Mouse (Mus musculus): ENCODE results near the gene Pla1a. TPM values are rescaled to one million over a fixed set of nuclear protein-coding genes. Genes with fewer than 3 reads are reported as not detected.
"Not testable (repeated sequence)": the region's sequence is repeated elsewhere in the genome, so short reads cannot be mapped to it uniquely, and the experiment has no call there.

Pla1a gene
- polyA plus RNA-seq (2014; fragmentation: Nextera tagmentation; extraction: Ambion mirVana): 0.20 and 0.23 TPM in 2 replicates

DNA sequence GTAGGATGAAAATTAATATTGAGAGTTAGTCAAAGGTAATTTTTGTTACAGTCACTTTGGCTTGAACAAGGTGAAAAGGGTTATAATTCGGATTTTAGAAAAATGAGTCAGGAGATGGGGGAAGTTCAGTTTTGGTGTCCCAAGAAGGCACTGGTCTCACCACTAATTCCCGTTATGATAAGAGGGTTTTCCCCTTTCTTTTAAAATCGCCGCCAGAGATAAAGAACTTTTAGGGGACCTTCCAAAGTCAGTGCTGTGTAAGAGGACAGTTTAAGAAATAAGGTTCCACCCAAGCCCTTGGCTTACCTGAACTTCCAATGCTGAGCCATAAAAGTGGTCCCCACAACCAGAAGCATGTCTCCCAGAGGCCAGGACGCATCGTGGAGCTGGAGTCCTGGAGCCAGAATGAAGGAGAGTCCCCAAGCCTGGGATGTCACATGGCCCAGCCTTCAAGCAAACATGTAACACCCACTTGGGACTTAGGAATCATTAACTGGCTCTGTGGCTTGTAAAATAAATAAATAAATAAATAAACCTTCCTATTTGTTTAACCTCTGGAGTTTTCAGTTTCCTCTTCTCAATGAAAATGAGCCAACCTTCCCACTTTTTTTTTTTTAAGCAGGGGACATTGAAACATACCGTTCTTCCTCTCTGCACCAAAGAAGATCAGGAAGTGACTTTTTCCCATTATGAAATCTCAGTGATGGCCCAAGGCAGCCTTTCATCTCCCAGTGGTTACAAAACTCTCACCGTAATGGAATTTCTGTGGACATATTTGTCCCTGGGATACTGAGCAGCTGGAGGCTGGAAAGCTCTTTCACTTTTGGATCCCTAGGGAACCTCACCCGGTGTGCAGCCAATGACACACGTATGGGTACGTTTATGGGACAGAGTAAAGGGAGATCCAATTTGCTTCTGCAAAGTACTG lies at the start of gene Pla1a:
TSS of gene Pla1a (minus strand) at position 648 of the 928 bp plus-strand sequence.
- Histone ChIP-seq H3K36me3 (ENCODE audit: control insufficient read depth, insufficient read depth, low read length) (no peaks in the 10 kb centered on the region), H3K27ac (ENCODE audit: low read depth, low read length) (no peak within 1 kb of the TSS), H3K4me3 (ENCODE audit: low read depth, low read length) (no peak within 1 kb of the TSS), H3K9me3 (ENCODE audit: control insufficient read depth, low read length) (no peaks in the 10 kb centered on the region), H3K9ac (ENCODE audit: low read length) (no peak within 1 kb of the TSS), H3K4me2 (ENCODE audit: low read depth) (no peak within 1 kb of the TSS), H3K4me1 (ENCODE audit: control insufficient read depth, insufficient read depth, low read length) (no peaks in the 10 kb centered on the region), H3K27me3 (ENCODE audit: control insufficient read depth, insufficient read depth, low read length) (no peaks in the 10 kb centered on the region)
- DNase-seq (ENCODE audit: low spot score): no peak
- 85% methylated on average over 11 of the region's 11 CpGs for WGBS
- no peak for ATAC-seq (ENCODE audit: insufficient read depth, low FRiP score, low TSS enrichment)

DNA sequence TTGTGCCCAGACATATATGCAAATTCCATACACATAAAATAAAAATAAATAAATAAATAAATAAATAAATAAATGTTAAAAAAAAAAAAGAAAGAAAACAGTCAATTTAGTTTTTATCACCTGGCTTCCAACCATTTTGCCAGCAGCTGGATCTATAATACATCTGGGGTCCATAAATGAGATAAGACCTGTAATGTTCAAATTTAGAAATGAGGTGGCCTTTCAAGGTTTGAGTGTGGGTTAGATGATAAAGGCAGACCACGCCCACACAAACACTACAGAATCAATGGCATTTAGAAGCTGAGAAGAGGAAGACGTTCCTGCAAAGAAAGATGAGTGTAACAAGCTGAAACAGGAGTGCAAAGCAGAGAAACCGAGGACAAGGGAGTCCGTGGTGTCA lies 48.4 kb upstream of the Pla1a start:
- H3K4me3 ChIP-seq (ENCODE audit: low read depth, low read length): no peak overlapping the region
- no peaks in the 10 kb centered on the region for H3K4me1 ChIP-seq (ENCODE audit: control insufficient read depth, insufficient read depth, low read length)
- WGBS: 81% methylated on average over 4 of the region's 4 CpGs
- H3K4me2 ChIP-seq (ENCODE audit: low read depth): no peak overlapping the region
- DNase-seq (ENCODE audit: low spot score) (no peak), ATAC-seq (ENCODE audit: insufficient read depth, low FRiP score, low TSS enrichment) (no peak)
- H3K27ac ChIP-seq (ENCODE audit: low read depth, low read length): no peak overlapping the region
- no peaks in the 10 kb centered on the region for H3K36me3 ChIP-seq (ENCODE audit: control insufficient read depth, insufficient read depth, low read length)
- no peak overlapping the region for H3K9ac ChIP-seq (ENCODE audit: low read length)
- H3K27me3 ChIP-seq (ENCODE audit: control insufficient read depth, insufficient read depth, low read length): peaks cover 8% of the 10 kb centered on the region; the same call in 1 of the 2 replicates
- H3K9me3 ChIP-seq (ENCODE audit: control insufficient read depth, low read length): no peaks in the 10 kb centered on the region

DNA sequence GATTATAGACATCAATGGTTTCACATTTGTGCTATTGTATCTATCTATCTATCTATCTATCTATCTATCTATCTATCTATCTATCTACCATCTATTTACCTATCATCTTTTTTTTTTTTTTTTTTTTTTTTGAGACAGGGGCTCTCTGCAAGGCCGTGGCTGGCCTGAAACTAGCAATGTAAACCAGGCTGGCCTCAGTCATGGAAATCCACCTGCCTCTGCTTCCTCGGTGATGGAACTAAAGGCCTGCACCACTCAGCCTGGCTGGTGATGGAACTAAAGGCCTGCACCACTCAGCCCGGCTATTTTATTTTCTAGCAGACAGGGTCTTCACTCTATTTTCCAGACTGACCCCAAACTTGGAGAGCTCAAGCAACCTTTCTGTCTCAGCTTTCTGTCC lies 45.4 kb upstream of the Pla1a start:
- Histone ChIP-seq H3K36me3 (ENCODE audit: control insufficient read depth, insufficient read depth, low read length) (no peaks in the 10 kb centered on the region), H3K27me3 (ENCODE audit: control insufficient read depth, insufficient read depth, low read length) (peaks cover 4% of the 10 kb centered on the region; the same call in 1 of the 2 replicates), H3K4me3 (ENCODE audit: low read depth, low read length) (no peak overlapping the region), H3K27ac (ENCODE audit: low read depth, low read length) (no peak overlapping the region), H3K9ac (ENCODE audit: low read length) (no peak overlapping the region), H3K4me1 (ENCODE audit: control insufficient read depth, insufficient read depth, low read length) (no peaks in the 10 kb centered on the region), H3K9me3 (ENCODE audit: control insufficient read depth, low read length) (no peaks in the 10 kb centered on the region), H3K4me2 (ENCODE audit: low read depth) (no peak overlapping the region)
- ATAC-seq (ENCODE audit: insufficient read depth, low FRiP score, low TSS enrichment) (no peak), DNase-seq (ENCODE audit: low spot score) (no peak)
- 94% methylated on average over 3 of the region's 3 CpGs for WGBS

DNA sequence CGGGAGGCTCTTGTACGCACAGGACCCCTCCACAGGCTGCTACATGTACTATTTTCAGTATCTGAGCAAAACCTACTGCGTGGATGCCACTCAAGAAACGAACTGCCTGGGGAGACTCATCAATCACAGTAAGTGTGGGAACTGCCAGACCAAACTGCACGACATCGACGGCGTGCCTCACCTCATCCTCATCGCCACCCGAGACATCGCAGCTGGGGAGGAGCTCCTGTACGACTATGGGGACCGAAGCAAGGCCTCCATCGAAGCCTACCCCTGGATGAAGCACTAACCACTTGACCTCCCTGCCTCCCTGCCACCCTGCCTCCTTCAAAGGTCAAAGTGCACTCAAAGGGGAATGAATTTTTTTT lies 44.3 kb upstream of the Pla1a start:
- peak overlapping the region; percentile 21; the same call in 1 of the 2 replicates for H3K4me3 ChIP-seq (ENCODE audit: low read depth, low read length)
- H3K9me3 ChIP-seq (ENCODE audit: control insufficient read depth, low read length); H3K4me1 ChIP-seq (ENCODE audit: control insufficient read depth, insufficient read depth, low read length); H3K27me3 ChIP-seq (ENCODE audit: control insufficient read depth, insufficient read depth, low read length); DNase-seq (ENCODE audit: low spot score); ATAC-seq (ENCODE audit: insufficient read depth, low FRiP score, low TSS enrichment); H3K36me3 ChIP-seq (ENCODE audit: control insufficient read depth, insufficient read depth, low read length); H3K27ac ChIP-seq (ENCODE audit: low read depth, low read length): not testable (repeated sequence)
- WGBS: 27% methylated on average over 14 of the region's 14 CpGs
- H3K4me2 ChIP-seq (ENCODE audit: low read depth): peak overlapping the region; percentile 44
- H3K9ac ChIP-seq (ENCODE audit: low read length): peak overlapping the region; percentile 18

DNA sequence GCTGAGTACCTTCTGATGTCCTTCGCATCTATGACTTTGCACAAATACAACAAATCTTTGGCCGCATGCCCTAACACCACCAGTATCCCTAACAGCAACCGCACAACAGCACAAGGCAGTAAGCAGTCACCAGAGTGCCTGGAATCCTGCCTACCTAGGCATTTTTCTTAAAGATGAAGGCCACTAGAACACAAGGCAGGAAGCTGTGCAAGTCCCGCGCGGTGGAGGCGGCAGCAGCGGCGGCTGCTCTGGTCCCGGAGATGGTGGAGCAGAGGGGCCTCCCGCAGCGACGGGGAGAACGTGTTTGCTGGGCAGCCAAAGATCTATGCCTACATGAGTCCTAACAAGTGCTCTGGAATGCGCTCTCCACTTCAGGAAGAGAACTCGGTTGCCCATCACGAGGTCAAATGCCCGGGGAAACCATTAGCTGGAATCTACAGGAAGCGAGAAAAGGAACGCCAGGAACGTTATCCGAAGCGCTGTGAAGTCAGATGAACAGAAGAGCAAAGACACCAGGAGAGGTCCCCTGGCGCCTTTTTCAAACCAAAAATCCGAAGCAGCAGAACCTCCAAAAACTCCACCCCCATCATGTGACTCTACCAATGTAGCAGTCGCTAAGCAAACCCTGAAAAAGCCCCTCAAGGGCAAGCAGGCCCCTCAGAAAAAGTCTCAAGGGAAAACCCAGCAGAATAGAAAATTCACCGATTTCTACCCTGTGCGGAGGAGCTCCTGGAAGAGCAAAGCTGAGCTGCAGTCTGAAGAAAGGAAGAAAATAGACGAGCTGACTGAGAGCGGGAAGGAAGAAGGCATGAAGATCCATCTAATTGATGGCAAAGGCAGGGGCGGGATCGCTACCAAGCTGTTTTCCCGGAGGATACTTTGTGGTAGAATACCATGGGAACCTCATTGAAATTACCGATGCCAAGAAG lies 43.6 kb upstream of the Pla1a start:
- Histone ChIP-seq H3K36me3 (ENCODE audit: control insufficient read depth, insufficient read depth, low read length) (no peaks in the 10 kb centered on the region), H3K4me2 (ENCODE audit: low read depth) (peak overlapping the region; percentile 44), H3K9me3 (ENCODE audit: control insufficient read depth, low read length) (no peaks in the 10 kb centered on the region), H3K4me1 (ENCODE audit: control insufficient read depth, insufficient read depth, low read length) (no peaks in the 10 kb centered on the region), H3K9ac (ENCODE audit: low read length) (peak overlapping the region; percentile 18), H3K27ac (ENCODE audit: low read depth, low read length) (no peak overlapping the region), H3K27me3 (ENCODE audit: control insufficient read depth, insufficient read depth, low read length) (no peaks in the 10 kb centered on the region), H3K4me3 (ENCODE audit: low read depth, low read length) (peak overlapping the region; percentile 21)
- ATAC-seq (ENCODE audit: insufficient read depth, low FRiP score, low TSS enrichment): no peak
- DNase-seq (ENCODE audit: low spot score): peak; percentile 56
- 8% methylated on average over 34 of the region's 34 CpGs for WGBS

DNA sequence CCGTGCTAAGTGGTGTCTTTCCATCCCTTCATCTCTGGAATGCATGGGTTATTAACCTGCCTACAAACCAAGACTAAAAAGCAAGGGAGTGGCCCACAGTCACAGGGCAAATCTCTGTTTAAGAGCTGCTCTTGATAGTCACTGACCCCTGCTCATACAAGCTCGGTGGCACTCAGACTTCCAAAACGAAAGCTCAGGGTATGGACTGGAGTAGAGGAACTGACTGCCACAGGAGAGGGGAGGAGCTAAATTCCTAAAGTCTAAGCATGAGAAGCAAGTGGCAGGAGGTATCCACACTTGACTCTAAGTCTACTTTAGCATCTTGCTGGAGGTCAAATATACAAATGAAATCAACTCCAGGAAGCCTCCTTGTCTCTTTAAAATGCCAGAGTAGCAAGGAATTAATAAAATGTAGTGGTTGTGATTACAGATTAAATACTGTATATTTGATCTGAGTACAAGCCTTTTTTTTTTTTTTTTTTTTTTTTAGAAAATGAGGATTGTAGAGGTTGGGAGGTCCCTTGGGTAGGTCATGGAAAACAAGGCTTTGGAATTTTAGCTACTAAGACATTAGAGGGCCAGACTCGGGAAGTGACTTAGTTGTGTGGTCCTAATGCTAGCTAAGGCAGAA lies 42.9 kb upstream of the Pla1a start:
- Histone ChIP-seq H3K27me3 (ENCODE audit: control insufficient read depth, insufficient read depth, low read length) (no peaks in the 10 kb centered on the region), H3K9ac (ENCODE audit: low read length) (no peak overlapping the region), H3K27ac (ENCODE audit: low read depth, low read length) (no peak overlapping the region), H3K4me3 (ENCODE audit: low read depth, low read length) (no peak overlapping the region; the same call in 1 of the 2 replicates), H3K9me3 (ENCODE audit: control insufficient read depth, low read length) (no peaks in the 10 kb centered on the region), H3K4me2 (ENCODE audit: low read depth) (peak overlapping the region; percentile 44; the same call in 1 of the 2 replicates), H3K36me3 (ENCODE audit: control insufficient read depth, insufficient read depth, low read length) (no peaks in the 10 kb centered on the region), H3K4me1 (ENCODE audit: control insufficient read depth, insufficient read depth, low read length) (no peaks in the 10 kb centered on the region)
- DNase-seq (ENCODE audit: low spot score) (no peak), ATAC-seq (ENCODE audit: insufficient read depth, low FRiP score, low TSS enrichment) (no peak)
- WGBS: 60% methylated on average over 4 of the region's 4 CpGs

DNA sequence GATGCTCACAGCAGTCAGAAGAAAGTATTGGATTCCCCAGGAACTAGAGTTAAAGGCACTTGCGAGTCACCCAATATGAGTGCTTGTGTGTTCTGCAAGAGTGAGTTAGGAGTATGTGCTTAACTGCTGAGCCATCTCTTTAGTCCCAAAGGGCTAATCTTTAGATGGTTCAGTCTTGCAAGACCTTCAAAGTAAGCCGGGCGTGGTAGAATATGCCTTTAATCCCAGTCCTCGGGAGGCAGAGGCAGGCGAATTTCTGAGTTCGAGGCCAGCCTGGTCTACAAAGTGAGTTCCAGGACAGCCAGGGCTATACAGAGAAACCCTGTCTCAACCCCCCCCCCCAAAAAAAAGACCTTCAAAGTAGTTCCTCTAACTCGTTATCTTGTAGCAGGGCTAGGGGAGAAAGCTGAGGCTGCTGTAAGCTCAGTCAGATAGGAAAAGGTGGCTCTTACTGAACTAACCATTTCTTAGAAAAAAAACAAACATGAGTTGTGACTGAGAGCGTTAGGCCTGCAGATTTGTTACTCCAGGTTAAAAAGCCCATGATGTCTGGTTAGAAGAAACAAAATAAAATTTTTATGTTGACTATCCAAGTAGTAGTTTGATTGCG lies 41.8 kb upstream of the Pla1a start:
- H3K36me3 ChIP-seq (ENCODE audit: control insufficient read depth, insufficient read depth, low read length): no peaks in the 10 kb centered on the region
- H3K4me2 ChIP-seq (ENCODE audit: low read depth): no peak overlapping the region
- no peaks in the 10 kb centered on the region for H3K27me3 ChIP-seq (ENCODE audit: control insufficient read depth, insufficient read depth, low read length)
- DNase-seq (ENCODE audit: low spot score) (no peak), ATAC-seq (ENCODE audit: insufficient read depth, low FRiP score, low TSS enrichment) (no peak)
- no peak overlapping the region for H3K4me3 ChIP-seq (ENCODE audit: low read depth, low read length)
- no peak overlapping the region for H3K27ac ChIP-seq (ENCODE audit: low read depth, low read length)
- H3K9ac ChIP-seq (ENCODE audit: low read length): no peak overlapping the region
- H3K9me3 ChIP-seq (ENCODE audit: control insufficient read depth, low read length): no peaks in the 10 kb centered on the region
- 94% methylated on average over 9 of the region's 9 CpGs for WGBS
- no peaks in the 10 kb centered on the region for H3K4me1 ChIP-seq (ENCODE audit: control insufficient read depth, insufficient read depth, low read length)

DNA sequence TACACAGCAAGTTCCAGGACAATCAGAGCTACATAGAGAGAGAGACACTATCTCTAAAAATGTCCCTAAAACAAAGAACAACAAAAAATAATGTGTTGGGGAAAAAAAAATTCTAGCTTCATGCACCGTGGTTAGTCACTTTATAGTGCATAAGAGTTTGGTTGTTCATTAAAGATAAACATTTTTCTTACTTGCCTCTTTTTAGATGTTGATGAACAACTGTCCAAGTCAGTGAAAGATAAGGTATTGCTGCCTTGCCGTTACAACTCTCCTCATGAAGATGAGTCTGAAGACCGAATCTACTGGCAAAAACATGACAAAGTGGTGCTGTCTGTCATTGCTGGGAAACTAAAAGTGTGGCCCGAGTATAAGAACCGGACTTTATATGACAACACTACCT lies 40.7 kb upstream of the Pla1a start:
- Histone ChIP-seq H3K9me3 (ENCODE audit: control insufficient read depth, low read length) (no peaks in the 10 kb centered on the region), H3K4me2 (ENCODE audit: low read depth) (no peak overlapping the region), H3K4me1 (ENCODE audit: control insufficient read depth, insufficient read depth, low read length) (no peaks in the 10 kb centered on the region), H3K27me3 (ENCODE audit: control insufficient read depth, insufficient read depth, low read length) (no peaks in the 10 kb centered on the region), H3K4me3 (ENCODE audit: low read depth, low read length) (no peak overlapping the region), H3K9ac (ENCODE audit: low read length) (no peak overlapping the region), H3K27ac (ENCODE audit: low read depth, low read length) (no peak overlapping the region), H3K36me3 (ENCODE audit: control insufficient read depth, insufficient read depth, low read length) (no peaks in the 10 kb centered on the region)
- ATAC-seq (ENCODE audit: insufficient read depth, low FRiP score, low TSS enrichment): no peak
- 90% methylated on average over 5 of the region's 5 CpGs for WGBS
- no peak for DNase-seq (ENCODE audit: low spot score)

All from neural tube, embryonic 11.5 days (tissue).